Mouse (Mus musculus): ENCODE measurements around the gene Itgb3. TPM values are rescaled to one million over a fixed set of nuclear protein-coding genes. Genes with fewer than 3 reads are reported as not detected.

Gene Itgb3
- polyA plus RNA-seq, 1 experiment from 2014 or later: 5.2 TPM

- Histone ChIP-seq H3K9me3 (replicated peaks) (no peaks in the 10 kb centered on the region), H3K27ac (replicated peaks) (no peak overlapping the region), H3K27me3 (peaks cover 19% of the 10 kb centered on the region; the same call in 1 of the 2 replicates), H3K4me2 (replicated peaks) (peak overlapping the region; percentile 87), H3K36me3 (no peaks in the 10 kb centered on the region), H3K4me1 (peaks cover 20% of the 10 kb centered on the region), H3K4me3 (replicated peaks) (peak overlapping the region; percentile 56), H3K9ac (peak overlapping the region; percentile 44; the same call in 1 of the 2 replicates)
- 0 out of 2 replicates have a peak, but pooled peaks have one; percentile 9 for ATAC-seq (ENCODE audit: insufficient number of reproducible peaks, low FRiP score, low TSS enrichment, low read depth)
- 3% methylated on average over 23 of the region's 23 CpGs for WGBS
These were observed 585 bp downstream of the Itgb3 start for GRCm38 (mm10) chr11:104608249-104608920.

DNA sequence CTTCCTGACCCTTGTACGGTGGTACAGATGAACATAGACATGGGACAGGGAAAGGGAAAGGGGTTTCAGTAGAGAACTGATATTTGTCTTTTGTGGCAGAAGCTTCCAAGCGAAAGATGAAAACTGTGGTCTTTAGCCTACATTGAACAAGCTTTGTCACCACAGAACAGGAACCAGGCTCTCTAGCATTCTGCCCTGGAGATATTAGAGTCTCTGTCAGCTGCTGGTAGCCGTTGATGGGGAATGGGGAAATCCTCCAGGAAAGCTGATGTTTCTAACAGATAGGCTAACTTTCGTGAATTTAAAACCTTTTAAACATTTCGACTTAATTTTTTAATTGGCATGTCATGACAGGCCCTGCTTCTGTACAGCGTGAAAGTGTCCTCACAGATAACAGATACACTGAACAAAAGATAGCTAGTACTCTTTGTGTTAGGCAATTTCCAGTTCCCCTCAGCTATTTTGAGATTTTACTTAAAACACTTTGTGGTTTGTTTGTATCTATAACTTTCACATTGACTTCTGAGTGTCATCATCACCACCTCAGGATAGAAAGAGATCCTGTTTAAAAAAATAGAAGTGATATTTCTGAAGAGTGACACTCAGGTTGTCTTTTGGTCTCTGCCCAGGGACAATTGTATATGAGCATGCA is 1.4 kb downstream of the Itgb3 start:
- H3K27me3 ChIP-seq: peaks cover 19% of the 10 kb centered on the region; the same call in 1 of the 2 replicates
- no peak overlapping the region for H3K27ac ChIP-seq (replicated peaks)
- WGBS: 53% methylated on average over 6 of the region's 6 CpGs
- H3K4me2 ChIP-seq (replicated peaks): 0 out of 2 replicates have a peak overlapping the region, but pooled peaks have one; percentile 87
- peak overlapping the region; percentile 56; the same call in 1 of the 2 replicates for H3K4me3 ChIP-seq (replicated peaks)
- H3K36me3 ChIP-seq: no peaks in the 10 kb centered on the region
- ATAC-seq (ENCODE audit: insufficient number of reproducible peaks, low FRiP score, low TSS enrichment, low read depth): no peak
- H3K9me3 ChIP-seq (replicated peaks): no peaks in the 10 kb centered on the region
- no peak overlapping the region for H3K9ac ChIP-seq
- peaks cover 20% of the 10 kb centered on the region for H3K4me1 ChIP-seq

DNA sequence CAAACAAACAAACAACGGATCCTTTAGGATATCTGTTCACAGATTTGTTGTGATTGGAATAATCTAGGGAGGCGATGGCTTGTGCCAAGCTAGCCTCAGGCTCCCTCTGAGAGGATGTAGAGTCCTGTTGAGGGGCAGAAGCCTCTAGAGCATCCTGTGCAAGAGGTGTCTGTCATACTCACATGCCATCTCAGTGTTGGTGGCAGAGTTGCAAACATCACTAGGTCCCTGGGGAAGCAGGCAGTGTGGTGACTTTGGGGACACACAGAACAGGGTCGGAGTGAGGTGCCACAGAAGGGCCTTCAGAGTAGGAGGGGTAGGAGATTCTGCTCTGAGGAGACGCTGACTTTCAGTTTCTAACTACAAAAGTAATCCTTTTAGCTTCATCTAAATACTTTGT is 1.9 kb downstream of the Itgb3 start:
- no peak overlapping the region for H3K4me3 ChIP-seq (replicated peaks)
- no peak overlapping the region for H3K4me2 ChIP-seq (replicated peaks)
- H3K9me3 ChIP-seq (replicated peaks): no peaks in the 10 kb centered on the region
- H3K27ac ChIP-seq (replicated peaks): no peak overlapping the region
- no peak overlapping the region for H3K9ac ChIP-seq
- peaks cover 19% of the 10 kb centered on the region; the same call in 1 of the 2 replicates for H3K27me3 ChIP-seq
- WGBS: 53% methylated on average over 4 of the region's 4 CpGs
- ATAC-seq (ENCODE audit: insufficient number of reproducible peaks, low FRiP score, low TSS enrichment, low read depth): no peak
- no peaks in the 10 kb centered on the region for H3K36me3 ChIP-seq
- H3K4me1 ChIP-seq: peaks cover 20% of the 10 kb centered on the region

- H3K27me3 ChIP-seq: peaks cover 16% of the 10 kb centered on the region; the same call in 1 of the 2 replicates
- H3K36me3 ChIP-seq: no peaks in the 10 kb centered on the region
- WGBS: 16% methylated on average over 4 of the region's 4 CpGs
- no peak overlapping the region for H3K27ac ChIP-seq (replicated peaks)
- no peak overlapping the region for H3K9ac ChIP-seq
- H3K9me3 ChIP-seq (replicated peaks): no peaks in the 10 kb centered on the region
- ATAC-seq (ENCODE audit: insufficient number of reproducible peaks, low FRiP score, low TSS enrichment, low read depth): peak; percentile 27; the same call in 1 of the 2 replicates
- H3K4me1 ChIP-seq: peaks cover 20% of the 10 kb centered on the region
- no peak overlapping the region for H3K4me2 ChIP-seq (replicated peaks)
- no peak overlapping the region for H3K4me3 ChIP-seq (replicated peaks)
These were observed 3.9 kb downstream of the Itgb3 start for GRCm38 (mm10) chr11:104611579-104612151.

DNA sequence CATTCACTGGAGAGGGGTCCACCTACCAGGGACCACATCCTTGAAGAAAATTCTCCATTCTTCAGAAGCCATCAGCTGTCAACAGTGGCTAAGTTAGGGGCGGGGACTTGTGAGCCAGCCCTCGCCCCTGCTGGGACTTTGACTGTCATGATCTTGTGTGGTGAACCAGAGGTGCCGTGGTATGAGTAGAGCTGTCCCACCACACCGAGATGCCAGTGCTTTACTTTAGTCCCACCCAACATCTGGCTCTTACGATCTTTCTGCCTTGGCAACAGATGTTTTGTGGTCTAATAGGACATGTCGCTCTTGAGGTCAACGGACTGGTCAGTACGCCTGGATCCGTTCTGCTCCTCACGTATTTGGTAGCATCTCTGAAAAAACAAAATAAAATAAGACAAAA is 5.8 kb downstream of the Itgb3 start:
- WGBS: 73% methylated on average over 10 of the region's 10 CpGs
- Histone ChIP-seq H3K9me3 (replicated peaks) (no peaks in the 10 kb centered on the region), H3K9ac (no peak overlapping the region), H3K27ac (replicated peaks) (no peak overlapping the region), H3K36me3 (no peaks in the 10 kb centered on the region), H3K27me3 (peaks cover 14% of the 10 kb centered on the region; the same call in 1 of the 2 replicates), H3K4me3 (replicated peaks) (no peak overlapping the region), H3K4me2 (replicated peaks) (no peak overlapping the region), H3K4me1 (peaks cover 9% of the 10 kb centered on the region)
- ATAC-seq (ENCODE audit: insufficient number of reproducible peaks, low FRiP score, low TSS enrichment, low read depth): no peak

DNA sequence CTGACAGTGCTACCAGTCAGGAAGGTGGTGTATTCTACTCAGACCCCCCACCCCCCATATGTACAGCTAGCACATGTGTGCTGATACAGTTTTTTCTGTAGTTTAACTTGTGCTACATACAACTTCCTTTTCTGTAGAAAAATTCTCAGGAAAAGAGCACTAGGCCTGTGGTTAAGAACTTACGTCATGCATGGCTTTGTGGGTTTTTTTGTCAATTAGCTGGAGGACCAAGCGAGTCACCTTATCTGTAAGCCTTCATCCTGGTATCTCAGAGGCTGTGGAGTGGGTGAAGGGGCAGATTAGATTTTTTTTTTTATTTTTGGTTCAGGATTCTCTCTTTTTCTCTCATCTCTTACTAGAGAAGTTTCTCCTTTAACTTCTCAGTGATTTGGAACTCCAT is 6.3 kb downstream of the Itgb3 start:
- Histone ChIP-seq H3K9me3 (replicated peaks) (no peaks in the 10 kb centered on the region), H3K4me3 (replicated peaks) (no peak overlapping the region), H3K4me2 (replicated peaks) (no peak overlapping the region), H3K27me3 (peaks cover 8% of the 10 kb centered on the region; the same call in 1 of the 2 replicates), H3K9ac (no peak overlapping the region), H3K36me3 (no peaks in the 10 kb centered on the region), H3K27ac (replicated peaks) (no peak overlapping the region), H3K4me1 (peaks cover 12% of the 10 kb centered on the region)
- ATAC-seq (ENCODE audit: insufficient number of reproducible peaks, low FRiP score, low TSS enrichment, low read depth): no peak
- WGBS: 71% methylated on average over 2 of the region's 2 CpGs

GRCm38 (mm10) chr11:104616182-104616581 is 8.4 kb downstream of the Itgb3 start:
- H3K4me3 ChIP-seq (replicated peaks): no peak overlapping the region
- H3K36me3 ChIP-seq: no peaks in the 10 kb centered on the region
- peaks cover 23% of the 10 kb centered on the region for H3K4me1 ChIP-seq
- H3K27me3 ChIP-seq: no peaks in the 10 kb centered on the region; the same call in 1 of the 2 replicates
- 65% methylated on average over 5 of the region's 5 CpGs for WGBS
- no peak overlapping the region for H3K9ac ChIP-seq
- no peak overlapping the region for H3K27ac ChIP-seq (replicated peaks)
- no peaks in the 10 kb centered on the region for H3K9me3 ChIP-seq (replicated peaks)
- H3K4me2 ChIP-seq (replicated peaks): no peak overlapping the region
- ATAC-seq (ENCODE audit: insufficient number of reproducible peaks, low FRiP score, low TSS enrichment, low read depth): no peak

GRCm38 (mm10) chr11:104618638-104619076 is 10.9 kb downstream of the Itgb3 start:
- no peak overlapping the region for H3K4me2 ChIP-seq (replicated peaks)
- H3K4me3 ChIP-seq (replicated peaks): no peak overlapping the region
- H3K9ac ChIP-seq: no peak overlapping the region
- peaks cover 19% of the 10 kb centered on the region for H3K4me1 ChIP-seq
- no peak for ATAC-seq (ENCODE audit: insufficient number of reproducible peaks, low FRiP score, low TSS enrichment, low read depth)
- H3K27ac ChIP-seq (replicated peaks): no peak overlapping the region
- no peaks in the 10 kb centered on the region for H3K36me3 ChIP-seq
- H3K9me3 ChIP-seq (replicated peaks): no peaks in the 10 kb centered on the region
- H3K27me3 ChIP-seq: no peaks in the 10 kb centered on the region
- WGBS: 67% methylated on average over 6 of the region's 6 CpGs

DNA sequence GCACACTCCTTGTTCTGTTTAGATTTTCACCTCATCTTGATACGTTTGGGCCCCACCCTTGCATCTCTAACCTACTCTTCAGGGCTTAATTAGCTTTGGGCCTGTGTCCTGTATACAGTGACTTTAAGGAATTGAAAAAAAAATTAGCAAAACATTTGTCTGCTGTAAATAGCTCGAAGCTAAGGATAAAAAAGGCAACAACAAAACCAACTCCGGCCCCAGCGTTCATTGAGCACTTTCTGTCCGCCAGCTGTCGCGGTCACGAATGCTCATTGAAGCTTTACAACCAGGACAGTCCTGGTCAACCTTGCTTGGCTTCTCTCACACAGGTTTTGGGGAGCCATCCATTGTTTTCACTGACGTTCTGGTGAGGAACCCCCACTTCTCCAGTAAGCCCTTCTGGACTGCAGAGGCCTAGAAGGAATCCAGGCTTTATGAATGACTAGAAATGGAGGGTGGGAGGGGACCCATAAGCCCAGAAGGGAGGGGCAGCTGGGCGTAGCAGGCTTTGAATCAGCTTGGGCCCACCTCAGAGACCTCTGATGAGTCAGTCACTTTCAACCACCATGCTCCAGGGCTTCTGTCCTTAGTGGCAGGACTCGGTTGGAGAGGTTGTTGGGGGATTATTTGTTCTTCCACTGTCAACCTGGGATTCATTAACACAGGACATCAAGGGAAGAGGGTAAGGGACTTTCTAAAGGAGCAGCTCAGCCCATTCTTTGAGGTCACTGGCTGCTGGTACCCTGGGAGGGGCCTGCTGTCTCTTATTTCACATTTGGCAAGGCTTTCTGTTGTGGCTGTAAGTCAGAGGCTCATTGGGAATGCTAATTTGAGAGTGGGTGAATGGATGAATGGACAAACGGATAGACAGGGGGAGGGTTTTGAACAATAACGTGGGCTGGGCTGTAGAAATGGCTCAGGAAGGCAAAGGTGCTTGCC is 11.6 kb downstream of the Itgb3 start:
- Histone ChIP-seq H3K36me3 (no peaks in the 10 kb centered on the region), H3K27ac (replicated peaks) (peak overlapping the region; percentile 39), H3K4me3 (replicated peaks) (no peak overlapping the region), H3K4me2 (replicated peaks) (no peak overlapping the region), H3K4me1 (peaks cover 25% of the 10 kb centered on the region), H3K9ac (no peak overlapping the region), H3K9me3 (replicated peaks) (no peaks in the 10 kb centered on the region), H3K27me3 (no peaks in the 10 kb centered on the region)
- peak; percentile 24; the same call in 1 of the 2 replicates for ATAC-seq (ENCODE audit: insufficient number of reproducible peaks, low FRiP score, low TSS enrichment, low read depth)
- 43% methylated on average over 13 of the region's 13 CpGs for WGBS

DNA sequence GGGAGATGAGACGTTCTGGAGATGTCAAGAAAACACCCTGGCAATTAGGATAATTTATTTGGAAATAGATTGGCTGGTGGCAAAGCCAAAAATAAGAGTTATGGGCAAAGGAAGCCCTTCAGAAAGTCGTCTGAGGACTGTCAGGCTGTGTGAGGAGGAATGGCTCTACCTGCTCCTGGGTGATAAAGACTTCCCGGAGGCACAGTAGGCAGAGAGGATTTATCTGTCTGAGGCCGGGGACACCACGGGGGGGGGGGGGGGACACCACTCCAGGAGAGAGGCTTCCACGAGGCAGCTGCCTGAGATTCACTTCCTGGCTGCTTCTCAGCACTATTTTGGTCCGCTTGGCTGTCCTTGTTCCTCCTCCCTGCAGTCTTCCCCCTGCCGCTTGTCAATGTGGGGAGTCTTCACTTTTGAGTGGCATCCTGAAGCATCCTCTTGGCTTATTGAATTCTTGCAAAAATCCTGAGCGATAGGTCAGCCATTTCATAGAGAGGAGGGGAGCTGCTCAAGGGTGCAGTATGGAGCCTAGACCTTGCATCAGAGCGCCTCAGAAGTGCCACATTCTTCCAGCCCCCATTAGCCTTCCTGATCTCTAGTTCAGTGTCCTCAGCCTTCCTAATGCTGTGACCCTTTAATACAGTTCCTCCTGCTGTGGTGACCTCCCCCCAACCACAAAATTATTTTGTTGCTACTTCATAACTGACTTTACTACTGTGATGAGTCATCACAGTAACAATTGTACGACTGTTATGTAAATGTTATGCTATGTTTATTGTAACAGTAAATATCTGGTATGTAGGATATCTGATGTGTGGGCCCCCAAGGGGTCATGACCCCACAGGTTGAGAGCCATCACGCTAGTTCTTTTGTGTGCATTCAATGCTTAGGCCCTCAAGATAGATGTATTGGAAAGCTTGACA is 14.5 kb downstream of the Itgb3 start:
- Histone ChIP-seq H3K9ac (no peak overlapping the region), H3K36me3 (no peaks in the 10 kb centered on the region), H3K27ac (replicated peaks) (no peak overlapping the region), H3K4me1 (peaks cover 46% of the 10 kb centered on the region), H3K27me3 (no peaks in the 10 kb centered on the region), H3K4me2 (replicated peaks) (no peak overlapping the region), H3K9me3 (replicated peaks) (no peaks in the 10 kb centered on the region), H3K4me3 (replicated peaks) (no peak overlapping the region)
- 52% methylated on average over 9 of the region's 12 CpGs for WGBS
- no peak for ATAC-seq (ENCODE audit: insufficient number of reproducible peaks, low FRiP score, low TSS enrichment, low read depth)

Data from embryonic facial prominence, embryonic 15.5 days (tissue).